Mouse (Mus musculus) kidney, postnatal 0 days (tissue): Measurements from ENCODE around the gene Natd1. TPM values are rescaled to one million over a fixed set of nuclear protein-coding genes. Genes with fewer than 3 reads are reported as not detected.
A peak's percentile ranks its signal among the peaks of the same experiment; 100 is the strongest.

Experiments used
- ATAC-seq: fragments of 200-750 bp; cut with Nextera tagmentation; replicated peaks from 2 replicates; pipeline ENCODE4 v1.8.0; 2017; ENCODE audit warnings: low read depth, moderate number of reproducible peaks, moderate TSS enrichment, moderate library complexity; ENCODE audit not compliant: low FRiP score
- DNase-seq: peaks from one replicate; pipeline ENCODE4 v3.0.0-alpha.2; 2016; ENCODE audit warnings: low spot score
- H3K27ac ChIP-seq: fragments of 300-500 bp; sonication (generic); 2 replicates; pipeline ENCODE4 v1.5.1; 2014; ENCODE audit warnings: mild to moderate bottlenecking
- H3K27me3 ChIP-seq: fragments of 300-500 bp; sonication (generic); 2 replicates; pipeline ENCODE4 v1.6.1; 2014; ENCODE audit warnings: low read length, mixed read lengths; ENCODE audit not compliant: insufficient read depth
- H3K36me3 ChIP-seq: fragments of 300-500 bp; sonication (generic); 2 replicates; pipeline ENCODE4 v1.6.1; 2014; ENCODE audit warnings: low read length, mixed read lengths; ENCODE audit not compliant: insufficient read depth
- H3K4me1 ChIP-seq: fragments of 300-500 bp; sonication (generic); replicated peaks from 2 replicates; pipeline ENCODE4 v1.6.1; 2014; ENCODE audit warnings: antibody characterized with exemption, low read length, mixed read lengths; ENCODE audit not compliant: insufficient read depth
- H3K4me2 ChIP-seq: fragments of 300-500 bp; sonication (generic); 2 replicates; pipeline ENCODE4 v1.6.1; 2014; ENCODE audit warnings: mild to moderate bottlenecking, low read length, moderate library complexity, mixed read lengths
- H3K4me3 ChIP-seq: fragments of 300-500 bp; sonication (generic); replicated peaks from 2 replicates; pipeline ENCODE4 v1.5.1; 2014; ENCODE audit warnings: low read depth, low read length
- H3K9ac ChIP-seq: fragments of 300-500 bp; sonication (generic); 2 replicates; pipeline ENCODE4 v1.6.1; 2014; ENCODE audit warnings: low read depth, low read length
- H3K9me3 ChIP-seq: fragments of 300-500 bp; sonication (generic); replicated peaks from 2 replicates; pipeline ENCODE4 v1.6.1; 2016; ENCODE audit warnings: low read length, inconsistent platforms, mixed read lengths
- CTCF ChIP-seq: IDR thresholded peaks from 2 replicates; pipeline ENCODE4 v1.5.1; 2016; ENCODE audit warnings: antibody characterized with exemption, low read depth, mild to moderate bottlenecking, moderate library complexity
- WGBS: fragments of 180-500 bp; shearing (Covaris S2); extraction: QIAGEN DNeasy Blood & Tissue Kit; methylation state at CpG from one replicate; pipeline ENCODE4 v1.1.7; 2014; 5-methylcytosine and 5-hydroxymethylcytosine counted together
- polyA plus RNA-seq: library from polyadenylated mRNA; unstranded; fragments of >200 nt; fragmentation: Nextera tagmentation; extraction: Ambion mirVana; gene quantifications from 2 replicates; pipeline ENCODE4 v1.2.1, GENCODE M21; 2015

The Natd1 gene
- polyA plus RNA-seq, 1 experiment from 2014 or later: 21.1 TPM

- Histone ChIP-seq H3K9ac (peak overlapping the region; percentile 86), H3K4me2 (peak overlapping the region; percentile 89), H3K27me3 (no peaks in the 10 kb centered on the region), H3K9me3 (no peaks in the 10 kb centered on the region), H3K27ac (peak overlapping the region; percentile 58), H3K4me3 (peak overlapping the region; percentile 91), H3K4me1 (peaks cover 17% of the 10 kb centered on the region; the same call in 1 of the 2 replicates), H3K36me3 (no peaks in the 10 kb centered on the region)
- peak; percentile 84 for ATAC-seq
- peak; percentile 94 for DNase-seq
- WGBS: under 1% methylated on average over 67 of the region's 86 CpGs
- no peak for TF ChIP-seq CTCF
Observed at GRCm38 (mm10) chr11:60913301-60914196, 1.0 kb downstream of the Natd1 start.

- Histone ChIP-seq H3K36me3 (no peaks in the 10 kb centered on the region), H3K4me3 (peak overlapping the region; percentile 91), H3K9me3 (no peaks in the 10 kb centered on the region), H3K27me3 (no peaks in the 10 kb centered on the region), H3K4me2 (peak overlapping the region; percentile 89), H3K4me1 (peaks cover 17% of the 10 kb centered on the region; the same call in 1 of the 2 replicates), H3K9ac (peak overlapping the region; percentile 86; the same call in 1 of the 2 replicates), H3K27ac (0 out of 2 replicates have a peak overlapping the region, but pooled peaks have one; percentile 58)
- 15% methylated on average over 7 of the region's 7 CpGs for WGBS
- TF ChIP-seq CTCF: no peak
- no peak for DNase-seq
- no peak for ATAC-seq
Observed at GRCm38 (mm10) chr11:60912525-60912973, 2.0 kb downstream of the Natd1 start.

- Histone ChIP-seq H3K4me2 (no peak overlapping the region), H3K9ac (no peak overlapping the region), H3K4me1 (peaks cover 15% of the 10 kb centered on the region; the same call in 1 of the 2 replicates), H3K9me3 (no peaks in the 10 kb centered on the region), H3K36me3 (peaks cover 19% of the 10 kb centered on the region; the same call in 1 of the 2 replicates), H3K27ac (no peak overlapping the region), H3K4me3 (no peak overlapping the region), H3K27me3 (no peaks in the 10 kb centered on the region)
- no peak for TF ChIP-seq CTCF
- 81% methylated on average over 1 of the region's 1 CpGs for WGBS
- DNase-seq (no peak), ATAC-seq (no peak)
Observed at GRCm38 (mm10) chr11:60909626-60910025, 4.9 kb downstream of the Natd1 start.

- peaks cover 10% of the 10 kb centered on the region; the same call in 1 of the 2 replicates for H3K4me1 ChIP-seq
- no peak overlapping the region for H3K4me3 ChIP-seq
- H3K27me3 ChIP-seq: no peaks in the 10 kb centered on the region
- ATAC-seq: no peak
- H3K27ac ChIP-seq: no peak overlapping the region
- peak; percentile 30 for DNase-seq
- no peaks in the 10 kb centered on the region for H3K9me3 ChIP-seq
- no peak overlapping the region for H3K9ac ChIP-seq
- H3K36me3 ChIP-seq: peaks cover 28% of the 10 kb centered on the region; the same call in 1 of the 2 replicates
- no peak overlapping the region for H3K4me2 ChIP-seq
- WGBS: 73% methylated on average over 3 of the region's 3 CpGs
- peak; percentile 48; the same call in 1 of the 2 replicates for TF ChIP-seq CTCF
Observed at GRCm38 (mm10) chr11:60908073-60908472, 6.5 kb downstream of the Natd1 start.

GRCm38 (mm10) chr11:60906449-60906848 lies 8.1 kb downstream of the Natd1 start:
- WGBS: 82% methylated on average over 4 of the region's 4 CpGs
- H3K4me2 ChIP-seq: no peak overlapping the region
- H3K4me3 ChIP-seq: no peak overlapping the region
- DNase-seq (no peak), ATAC-seq (no peak)
- H3K9ac ChIP-seq: no peak overlapping the region
- H3K27me3 ChIP-seq: no peaks in the 10 kb centered on the region
- TF ChIP-seq CTCF: no peak
- peaks cover 28% of the 10 kb centered on the region; the same call in 1 of the 2 replicates for H3K36me3 ChIP-seq
- H3K27ac ChIP-seq: no peak overlapping the region
- H3K4me1 ChIP-seq: no peaks in the 10 kb centered on the region
- no peaks in the 10 kb centered on the region for H3K9me3 ChIP-seq

- Histone ChIP-seq H3K27ac (no peak overlapping the region), H3K9me3 (no peaks in the 10 kb centered on the region), H3K9ac (no peak overlapping the region), H3K4me1 (no peaks in the 10 kb centered on the region), H3K36me3 (peaks cover 28% of the 10 kb centered on the region; the same call in 1 of the 2 replicates), H3K4me3 (no peak overlapping the region), H3K4me2 (no peak overlapping the region), H3K27me3 (no peaks in the 10 kb centered on the region)
- WGBS: 95% methylated on average over 10 of the region's 10 CpGs
- TF ChIP-seq CTCF: no peak
- DNase-seq (no peak), ATAC-seq (no peak)
Observed at GRCm38 (mm10) chr11:60905407-60906120, 9.0 kb downstream of the Natd1 start.
